Mouse (Mus musculus): ENCODE results near the gene Slc25a34. TPM values are rescaled to one million over a fixed set of nuclear protein-coding genes. Genes with fewer than 3 reads are reported as not detected.

Gene Slc25a34
- total RNA-seq (2023), result 0.22 TPM in 1 of 2 replicates, not detected in the other

DNA sequence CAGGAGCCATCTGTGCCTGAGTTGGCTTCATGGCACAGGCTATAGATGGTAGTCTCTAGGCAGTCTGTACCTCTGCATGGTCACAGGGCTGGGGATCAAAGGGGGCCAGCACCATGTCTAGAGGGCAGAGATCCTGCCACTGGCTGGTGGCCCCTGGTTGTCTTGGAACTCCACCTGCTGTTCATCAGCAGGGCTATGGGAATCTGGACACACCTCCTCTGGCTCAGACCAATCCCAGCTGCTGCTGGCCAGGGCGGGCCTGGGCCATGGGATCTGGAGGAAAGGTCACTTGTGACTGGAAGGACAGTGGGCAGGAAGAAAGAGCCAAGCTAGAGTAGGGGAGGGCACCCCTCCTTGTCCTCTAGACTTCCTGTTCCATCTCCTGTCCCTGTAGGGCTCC lies at the start of gene Slc25a34:
Slc25a34 (minus strand) TSS at position 156 of the 400 bp plus-strand sequence.

DNA sequence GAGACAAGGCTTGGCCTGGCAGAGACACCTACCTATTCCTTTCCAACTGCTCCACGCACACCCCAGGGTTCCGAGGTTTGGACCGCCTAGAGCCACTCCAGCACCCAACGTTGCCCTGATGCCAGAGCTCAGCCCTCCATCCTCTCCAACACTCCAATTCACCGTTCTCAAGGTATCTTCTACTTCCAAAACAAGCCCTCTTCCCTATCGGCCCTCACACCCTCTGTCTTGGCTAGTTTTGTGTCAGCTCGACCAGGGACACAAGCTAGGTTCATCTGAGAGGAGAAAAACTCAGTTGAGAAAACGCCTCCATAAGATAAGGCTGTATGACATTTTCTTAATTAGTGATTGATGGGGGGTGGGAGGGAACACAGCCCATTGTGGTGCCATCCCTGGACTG lies 41.2 kb upstream of the Slc25a34 start, which contains the start of gene Plekhm2:
Plekhm2 (minus strand) TSS at position 101 of the 400 bp plus-strand sequence.

DNA sequence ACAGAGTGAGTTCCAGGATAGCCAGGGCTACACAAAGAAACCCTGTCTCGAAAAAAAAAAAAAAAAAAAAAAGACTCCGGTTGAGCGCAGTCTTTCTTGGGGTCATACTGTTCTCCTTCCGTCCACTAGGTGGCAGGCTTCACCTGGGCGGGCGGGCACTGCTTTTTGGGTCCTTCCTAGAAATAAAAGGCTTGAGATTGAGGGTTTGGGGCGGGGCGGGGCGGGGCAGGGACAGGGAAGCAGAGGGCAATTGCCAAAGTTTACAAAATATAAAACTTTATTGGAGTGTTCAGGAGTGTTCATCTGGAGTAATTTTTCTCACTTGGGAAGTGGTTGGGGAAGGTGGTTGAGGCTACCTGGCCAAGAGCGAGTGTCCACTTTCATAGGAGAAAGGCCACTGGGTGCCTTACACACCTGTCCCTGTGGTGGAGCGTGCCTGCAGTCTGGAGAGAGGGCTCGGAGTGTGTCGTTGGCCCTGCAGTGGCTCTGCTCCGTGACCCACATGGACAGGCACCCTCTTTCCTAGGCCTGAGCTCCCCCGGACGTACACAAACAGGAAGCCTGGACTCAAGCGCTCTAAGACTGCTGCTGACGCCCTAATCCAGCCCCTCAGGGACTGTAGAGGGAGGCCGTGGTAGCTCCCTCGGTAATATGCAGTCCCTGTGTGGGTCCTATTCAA lies 4.9 kb downstream of the Slc25a34 start, which contains the start of gene Tmem82:
Tmem82 (minus strand) TSS at position 69 of the 679 bp plus-strand sequence.

GRCm38 (mm10) chr4:141605861-141606260 lies 17.8 kb downstream of the Slc25a34 start, which contains the start of gene Fblim1:
Gene Fblim1 (minus strand): TSS chr4:141606096.

Other genes starting within 250 kb of the Slc25a34 start
- not detected in 2 replicates for gene Clcnka, start 225.1 kb downstream of the Slc25a34 start, total RNA-seq (2023)
- not detected in 2 replicates for gene Clcnkb, start 207.8 kb downstream of the Slc25a34 start, total RNA-seq (2023)
- gene Hspb7, start 203.0 kb downstream of the Slc25a34 start, total RNA-seq (2023), result not detected in 2 replicates
- gene Srarp, start 187.7 kb downstream of the Slc25a34 start, total RNA-seq (2023), result not detected in 2 replicates
- gene Zbtb17, start 179.2 kb downstream of the Slc25a34 start, total RNA-seq (2023), result 32.0 and 36.4 TPM in 2 replicates
- gene Spen, start 85.2 kb downstream of the Slc25a34 start, total RNA-seq (2023), result 88.6 and 113 TPM in 2 replicates
- not detected in 2 replicates for gene Fblim1, start 17.7 kb downstream of the Slc25a34 start, total RNA-seq (2023)
- not detected in 2 replicates for gene Tmem82, start 5.2 kb downstream of the Slc25a34 start, total RNA-seq (2023)
- gene Plekhm2, start 41.1 kb upstream of the Slc25a34 start, total RNA-seq (2023), result 60.3 and 80.1 TPM in 2 replicates
- 0.51 TPM in 1 of 2 replicates, not detected in the other for gene Rsc1a1, start 61.8 kb upstream of the Slc25a34 start, total RNA-seq (2023)
- gene Ddi2, start 99.6 kb upstream of the Slc25a34 start, total RNA-seq (2023), result 33.5 and 45.6 TPM in 2 replicates
- gene Agmat, start 122.9 kb upstream of the Slc25a34 start, total RNA-seq (2023), result not detected in 2 replicates
- gene Dnajc16, start 167.1 kb upstream of the Slc25a34 start, total RNA-seq (2023), result 2.8 and 3.2 TPM in 2 replicates
- gene Casp9, start 169.8 kb upstream of the Slc25a34 start, total RNA-seq (2023), result 16.8 and 18.2 TPM in 2 replicates
- not detected in 2 replicates for gene Cela2a, start 202.3 kb upstream of the Slc25a34 start, total RNA-seq (2023)
- not detected in 2 replicates for gene Ctrc, start 222.5 kb upstream of the Slc25a34 start, total RNA-seq (2023)